8 mouse cellular contexts compared by ENCODE assay signal in the genomic region with DNA sequence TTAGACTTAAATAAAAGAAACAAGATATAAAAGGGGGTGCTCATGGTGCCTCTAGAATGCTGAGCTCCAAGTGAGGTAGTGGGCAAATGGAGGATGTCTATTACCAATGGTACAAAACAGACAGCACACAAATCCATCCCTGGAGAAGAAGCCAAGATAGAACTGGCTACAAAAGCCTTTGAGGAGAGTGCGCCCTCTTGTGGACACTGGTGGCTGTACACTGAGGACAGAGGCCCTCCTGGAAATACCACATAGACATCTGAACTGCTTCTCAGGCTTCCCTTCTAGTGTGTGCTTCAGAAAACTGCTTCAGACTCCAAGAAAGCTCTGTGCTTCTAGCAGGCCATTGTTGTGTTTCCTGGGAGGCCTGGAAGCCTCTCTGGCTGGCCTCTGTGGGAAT. TPM values are rescaled to one million over a fixed set of nuclear protein-coding genes. Genes with fewer than 3 reads are reported as not detected.
DNase-seq lines count a peak whose midpoint lies in the region; ATAC-seq and TF ChIP-seq lines count a peak whose summit lies in the region.

No protein-coding gene starts in this region.

- no peaks in the 10 kb centered on the region for H3K9me3 ChIP-seq in forebrain, embryonic 11.5 days (ENCODE audit: control insufficient read depth, low read length)
- H3K9me3 ChIP-seq in forebrain, embryonic 12.5 days: no peaks in the 10 kb centered on the region
- no peaks in the 10 kb centered on the region for H3K9me3 ChIP-seq in G1E (replicated peaks)

- no peak overlapping the region for H3K4me2 ChIP-seq in forebrain, embryonic 11.5 days (ENCODE audit: low read depth, low read length, severe bottlenecking)
- no peak overlapping the region for H3K4me2 ChIP-seq in forebrain, embryonic 12.5 days

- H3K4me1 ChIP-seq in forebrain, embryonic 11.5 days (replicated peaks; ENCODE audit: control insufficient read depth, insufficient read depth, low read length): no peaks in the 10 kb centered on the region
- no peaks in the 10 kb centered on the region for H3K4me1 ChIP-seq in forebrain, embryonic 12.5 days
- no peaks in the 10 kb centered on the region for H3K4me1 ChIP-seq in G1E (ENCODE audit: insufficient read depth, low read depth, low read length)

- H3K4me3 ChIP-seq in forebrain, embryonic 11.5 days (ENCODE audit: low read depth, low read length): no peak overlapping the region
- H3K4me3 ChIP-seq in forebrain, embryonic 12.5 days (replicated peaks): no peak overlapping the region
- H3K4me3 ChIP-seq in G1E (ENCODE audit: low read depth, low read length): no peak overlapping the region

- H3K27ac ChIP-seq in forebrain, embryonic 11.5 days (ENCODE audit: low read depth, low read length): no peak overlapping the region
- no peak overlapping the region for H3K27ac ChIP-seq in forebrain, embryonic 12.5 days

- WGBS in forebrain, embryonic 11.5 days: 0% methylated on average over 1 of the region's 1 CpGs
- 0% methylated on average over 1 of the region's 1 CpGs for WGBS in forebrain, embryonic 12.5 days

- no peaks in the 10 kb centered on the region for H3K36me3 ChIP-seq in forebrain, embryonic 11.5 days (ENCODE audit: control insufficient read depth, insufficient read depth, low read length)
- no peaks in the 10 kb centered on the region for H3K36me3 ChIP-seq in forebrain, embryonic 12.5 days (replicated peaks)
- H3K36me3 ChIP-seq in G1E (replicated peaks): peaks cover 42% of the 10 kb centered on the region

- DNase-seq in forebrain, embryonic 11.5 days (ENCODE audit: low spot score): peak; percentile 84
- no peak for DNase-seq in G1E (ENCODE audit: low spot score)
- peak; percentile 78 for DNase-seq in cerebellum, adult 18-20 months
- peak; percentile 86 for DNase-seq in gastrocnemius, postnatal 10 days
- DNase-seq in layer of hippocampus, postnatal 10 days (ENCODE audit: low spot score in 2 of 2): peak; percentile 79
- DNase-seq in spleen, postnatal 36 days (ENCODE audit: low spot score in 2 of 2): peak; percentile 52 to 59

- H3K27me3 ChIP-seq in forebrain, embryonic 11.5 days (ENCODE audit: control insufficient read depth, insufficient read depth, low read length): no peaks in the 10 kb centered on the region
- no peaks in the 10 kb centered on the region for H3K27me3 ChIP-seq in forebrain, embryonic 12.5 days
- no peaks in the 10 kb centered on the region for H3K27me3 ChIP-seq in G1E (ENCODE audit: insufficient read depth, low read length)

- peak; percentile 49 for TF ChIP-seq CTCF in G1E (IDR thresholded peaks at IDR 0.05; ENCODE audit: low read depth, low read length)

- no peak for ATAC-seq in forebrain, embryonic 11.5 days (replicated peaks; ENCODE audit: low FRiP score)
- ATAC-seq in forebrain, embryonic 12.5 days (ENCODE audit: low FRiP score): no peak
- ATAC-seq in G1E (ENCODE audit: extremely low read depth, insufficient number of reproducible peaks, low FRiP score, poor library complexity, severe bottlenecking): no peak
- ATAC-seq in megakaryocyte, adult 5-6 weeks (ENCODE audit: poor library complexity, severe bottlenecking): peak; percentile 84

- no peak overlapping the region for H3K9ac ChIP-seq in forebrain, embryonic 11.5 days (ENCODE audit: low read length)
- no peak overlapping the region for H3K9ac ChIP-seq in forebrain, embryonic 12.5 days

RNA-seq across cellular contexts. Expression of a gene that starts 9.1 kb away (rescaled TPM):
- 1.5 and 1.9 TPM in 2 replicates for polyA plus RNA-seq in forebrain, embryonic 11.5 days (2014; fragmentation: Nextera tagmentation; extraction: Ambion mirVana)
- 1.3 and 2.0 TPM in 2 replicates for polyA plus RNA-seq in forebrain, embryonic 12.5 days (2016; fragmentation: Nextera tagmentation; extraction: Ambion mirVana)
- total RNA-seq in G1E (2014; fragmentation: Nextera tagmentation) (4.9 and 5.5 TPM in 2 replicates), G1E (2017) (2.7 and 4.3 TPM in 2 replicates)
- 1.1 and 1.2 TPM in 2 replicates for polyA plus RNA-seq in G1E (2012)
- total RNA-seq in gastrocnemius, postnatal 10 days (2021): 10 to 100 TPM; 10.1 to 10.3 TPM
- 1 to 10 TPM; 4.4 to 5.4 TPM for total RNA-seq in layer of hippocampus, postnatal 10 days (2021)
- total RNA-seq in megakaryocyte, adult 5-6 weeks (2015): 1.1 and 5.4 TPM in 2 replicates
- 2.1 and 5.5 TPM in 2 replicates for total RNA-seq in megakaryocyte, adult 5-6 weeks (2017)

RNA-seq across cellular contexts. Expression of a gene that starts 32.4 kb away (rescaled TPM):
- polyA plus RNA-seq in forebrain, embryonic 11.5 days (2014; fragmentation: Nextera tagmentation; extraction: Ambion mirVana): 1.9 TPM in 2 replicates
- 1.3 and 2.5 TPM in 2 replicates for polyA plus RNA-seq in forebrain, embryonic 12.5 days (2016; fragmentation: Nextera tagmentation; extraction: Ambion mirVana)
- total RNA-seq in G1E (2014; fragmentation: Nextera tagmentation): 10.3 and 17.3 TPM in 2 replicates
- total RNA-seq in G1E (2017): 5.6 and 7.4 TPM in 2 replicates
- 4.4 and 7.2 TPM in 2 replicates for polyA plus RNA-seq in G1E (2012)
- 1 to 10 TPM; 5.6 to 6.1 TPM for total RNA-seq in gastrocnemius, postnatal 10 days (2021)
- total RNA-seq in layer of hippocampus, postnatal 10 days (2021): 1 to 10 TPM; 2.6 to 3.3 TPM
- total RNA-seq in megakaryocyte, adult 5-6 weeks (2015): 0.46 and 0.60 TPM in 2 replicates
- 0.69 and 1.4 TPM in 2 replicates for total RNA-seq in megakaryocyte, adult 5-6 weeks (2017)

RNA-seq across cellular contexts. Expression of a gene that starts 32.5 kb away (rescaled TPM):
- polyA plus RNA-seq in forebrain, embryonic 11.5 days (2014; fragmentation: Nextera tagmentation; extraction: Ambion mirVana): 45.5 and 48.1 TPM in 2 replicates
- 45.2 and 47.3 TPM in 2 replicates for polyA plus RNA-seq in forebrain, embryonic 12.5 days (2016; fragmentation: Nextera tagmentation; extraction: Ambion mirVana)
- 29.9 and 30.0 TPM in 2 replicates for total RNA-seq in G1E (2014; fragmentation: Nextera tagmentation)
- 63.4 and 70.1 TPM in 2 replicates for total RNA-seq in G1E (2017)
- 10.6 and 12.8 TPM in 2 replicates for polyA plus RNA-seq in G1E (2012)
- total RNA-seq in gastrocnemius, postnatal 10 days (2021): 10 to 100 TPM; 24.2 to 26.2 TPM
- total RNA-seq in layer of hippocampus, postnatal 10 days (2021): 10 to 100 TPM; 53.2 to 54.0 TPM
- total RNA-seq in megakaryocyte, adult 5-6 weeks (2015): 22.7 and 25.6 TPM in 2 replicates
- 53.5 and 71.5 TPM in 2 replicates for total RNA-seq in megakaryocyte, adult 5-6 weeks (2017)

RNA-seq across cellular contexts. Expression of a gene that starts 34.2 kb away (rescaled TPM):
- polyA plus RNA-seq in forebrain, embryonic 11.5 days (2014; fragmentation: Nextera tagmentation; extraction: Ambion mirVana): 53.7 and 58.4 TPM in 2 replicates
- 108 and 110 TPM in 2 replicates for polyA plus RNA-seq in forebrain, embryonic 12.5 days (2016; fragmentation: Nextera tagmentation; extraction: Ambion mirVana)
- 38.7 and 45.7 TPM in 2 replicates for total RNA-seq in G1E (2014; fragmentation: Nextera tagmentation)
- 82.9 and 117 TPM in 2 replicates for total RNA-seq in G1E (2017)
- polyA plus RNA-seq in G1E (2012): 122 and 123 TPM in 2 replicates
- total RNA-seq in gastrocnemius, postnatal 10 days (2021): 100 to 1,000 TPM; 117 to 123 TPM
- 10 to 100 TPM; 90.7 to 93.9 TPM for total RNA-seq in layer of hippocampus, postnatal 10 days (2021)
- 137 and 142 TPM in 2 replicates for total RNA-seq in megakaryocyte, adult 5-6 weeks (2015)
- total RNA-seq in megakaryocyte, adult 5-6 weeks (2017): 505 and 509 TPM in 2 replicates
